Mouse (Mus musculus): Measurements from ENCODE around the gene Lsamp.

GRCm38 (mm10) chr16:41640876-41641275, 1656.7 kb downstream of the Lsamp start:
- TF ChIP-seq ZC3H11A (IDR thresholded peaks at IDR 0.05; ENCODE audit: borderline replicate concordance, low read depth, low read length) = no peak
- TF ChIP-seq MAFK (IDR thresholded peaks at IDR 0.05; ENCODE audit: insufficient read depth, low read depth, low read length) = no peak
- no peak for TF ChIP-seq ZNF384 (IDR thresholded peaks at IDR 0.05; ENCODE audit: low read depth, low read length)
- no peak for TF ChIP-seq HCFC1 (IDR thresholded peaks at IDR 0.05; ENCODE audit: borderline replicate concordance, insufficient read depth, low read length)
